Mouse (Mus musculus) heart, postnatal 0 days (tissue): ENCODE data around the gene Tspan18.

ENCODE experiments used
- CTCF ChIP-seq: IDR thresholded peaks from 2 replicates; pipeline ENCODE4 v1.5.1; 2016; ENCODE audit warnings: antibody characterized with exemption, control low read depth, low read depth
- EP300 ChIP-seq: IDR thresholded peaks from 2 replicates; pipeline ENCODE4 v1.6.1; 2016; ENCODE audit warnings: antibody characterized with exemption, low read depth

- TF ChIP-seq CTCF (no peak), EP300 (no peak)
These were observed 31.1 kb upstream of the Tspan18 start for GRCm38 (mm10) chr2:93365411-93365810.
